Mouse (Mus musculus) spleen, postnatal 10 days (tissue): ENCODE data around the gene Hsfy2.

Experiments
- DNase-seq, 2 experiments: peaks; one replicate each; pipeline ENCODE4 v3.0.0; 2021 to 2022; ENCODE audit warnings: low spot score in 2 of 2

Hsfy2 gene

GRCm38 (mm10) chr1:56637335-56637734 lies at the start of gene Hsfy2:
Gene Hsfy2, minus strand, starts transcription at chr1:56637435.
- no peak for DNase-seq

DNA sequence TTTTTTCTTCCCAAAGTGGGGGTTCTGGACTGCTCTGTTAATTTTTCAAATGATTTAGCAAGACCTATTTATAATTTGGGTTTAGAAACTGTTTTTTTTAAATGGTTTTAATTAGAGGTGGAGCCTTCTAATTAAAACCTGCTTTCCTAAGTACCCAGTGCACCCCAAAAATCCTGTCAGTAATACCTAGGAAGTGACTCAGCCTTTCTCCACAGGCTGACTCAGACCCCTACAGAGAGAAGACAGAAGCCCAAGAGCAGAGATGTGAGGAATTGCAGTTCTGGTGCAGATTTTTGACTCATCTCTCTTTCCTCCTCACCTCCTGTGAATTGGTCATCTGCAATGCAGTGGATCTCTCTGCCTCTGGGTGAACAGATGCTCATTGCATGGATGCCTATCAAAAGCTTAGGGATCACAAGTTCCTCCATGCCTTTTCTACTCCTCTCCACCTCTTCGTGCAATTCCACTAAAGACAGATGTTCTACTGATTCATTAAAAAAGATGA lies 47.9 kb upstream of the Hsfy2 start:
- no peak for DNase-seq

- DNase-seq, result no peak
These were observed 47.3 kb upstream of the Hsfy2 start for GRCm38 (mm10) chr1:56684512-56684911.

DNA sequence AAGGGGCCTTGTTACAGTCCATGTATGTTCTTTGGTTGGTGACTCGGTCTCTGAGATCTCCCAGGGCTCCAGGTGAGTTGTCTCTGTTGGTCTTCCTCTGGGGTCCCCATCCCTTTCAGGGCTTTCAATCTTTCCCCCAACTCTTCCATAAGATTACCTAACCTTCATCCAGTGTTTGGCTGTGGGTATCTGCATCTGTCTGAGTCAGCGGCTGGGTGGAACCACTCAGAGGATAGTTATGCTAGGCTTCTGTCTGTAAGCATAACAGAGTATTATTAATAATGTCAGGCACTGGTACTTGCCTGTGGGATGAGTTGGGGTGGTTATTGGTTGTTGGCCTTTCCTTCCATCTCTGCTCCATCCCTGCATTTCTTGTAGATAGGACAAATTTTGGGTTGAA lies 44.0 kb upstream of the Hsfy2 start:
- no peak for DNase-seq

DNA sequence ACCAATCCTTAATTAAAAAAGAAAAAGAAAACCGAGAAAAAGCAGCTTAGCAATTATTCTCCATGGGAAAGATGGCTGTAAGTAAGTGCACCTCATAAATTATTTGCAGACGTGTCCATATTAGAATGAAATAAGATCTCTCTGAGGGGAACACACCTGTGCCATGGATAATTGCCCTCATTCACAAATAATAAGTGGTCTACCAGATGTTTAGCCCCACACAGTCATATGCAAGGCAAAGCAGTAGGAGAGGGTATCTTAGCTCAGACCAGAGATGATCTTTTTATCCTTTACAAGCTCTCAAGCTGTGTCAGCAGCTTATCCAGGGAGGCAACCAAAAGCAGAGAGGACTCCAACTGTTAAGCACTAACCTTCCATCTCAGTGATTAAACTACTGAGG lies 38.0 kb upstream of the Hsfy2 start:
- no peak for DNase-seq

- DNase-seq, result no peak
These were observed 37.4 kb upstream of the Hsfy2 start for GRCm38 (mm10) chr1:56674601-56675000.

DNA sequence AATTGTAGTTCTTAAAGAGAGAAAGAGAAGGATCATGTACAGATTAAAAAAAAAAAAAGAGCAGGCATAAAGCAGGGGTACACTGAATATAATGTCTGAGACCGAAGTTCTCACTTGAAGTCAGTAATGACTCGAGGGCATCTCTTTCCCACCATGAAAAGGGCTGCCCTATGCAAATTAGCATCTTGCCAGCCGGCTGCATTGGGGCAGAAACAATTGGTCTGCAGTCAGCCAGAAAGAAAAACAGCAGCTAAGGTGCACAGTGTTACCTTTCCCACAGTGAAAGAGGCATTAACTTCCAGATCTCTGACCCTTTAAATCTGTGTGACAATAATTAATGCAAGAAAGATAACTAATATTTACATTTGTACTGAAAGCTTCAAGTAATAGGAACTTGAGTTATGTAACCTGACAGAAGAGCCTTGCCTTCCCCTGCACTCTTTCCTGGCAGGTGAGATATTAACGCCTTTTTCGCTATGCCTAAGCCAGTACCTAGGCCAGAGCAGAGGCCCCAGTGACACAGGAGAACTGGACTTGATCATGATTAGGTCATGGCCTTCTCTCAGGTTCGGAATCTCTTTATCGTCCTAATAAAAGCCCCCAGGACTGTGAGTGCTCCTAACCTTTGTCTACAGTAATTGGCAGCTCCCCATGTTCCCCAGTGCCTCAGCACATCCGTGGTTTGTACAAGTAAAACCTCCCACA lies 34.2 kb upstream of the Hsfy2 start:
- DNase-seq, result no peak

DNA sequence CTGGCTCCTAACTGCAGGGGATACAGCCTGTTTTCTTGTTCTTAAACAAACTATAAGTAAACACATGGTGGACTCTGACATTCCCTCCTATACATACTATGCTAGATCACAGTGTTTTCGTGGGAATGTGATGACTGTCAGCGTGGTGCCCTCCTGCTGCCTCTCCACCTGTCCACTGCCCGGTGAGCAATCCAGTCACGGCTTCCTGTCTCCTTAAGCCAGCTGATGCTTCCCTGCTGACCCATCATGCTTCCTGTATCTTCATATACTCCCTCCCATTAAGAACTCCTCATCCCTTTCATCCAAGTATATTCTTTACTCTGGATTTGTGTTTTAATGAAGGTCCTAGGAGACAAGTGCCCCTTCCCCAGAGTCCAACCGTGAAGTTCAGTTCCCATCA lies 33.3 kb upstream of the Hsfy2 start:
- no peak for DNase-seq

GRCm38 (mm10) chr1:56664606-56665005 lies 27.4 kb upstream of the Hsfy2 start:
- no peak for DNase-seq

DNA sequence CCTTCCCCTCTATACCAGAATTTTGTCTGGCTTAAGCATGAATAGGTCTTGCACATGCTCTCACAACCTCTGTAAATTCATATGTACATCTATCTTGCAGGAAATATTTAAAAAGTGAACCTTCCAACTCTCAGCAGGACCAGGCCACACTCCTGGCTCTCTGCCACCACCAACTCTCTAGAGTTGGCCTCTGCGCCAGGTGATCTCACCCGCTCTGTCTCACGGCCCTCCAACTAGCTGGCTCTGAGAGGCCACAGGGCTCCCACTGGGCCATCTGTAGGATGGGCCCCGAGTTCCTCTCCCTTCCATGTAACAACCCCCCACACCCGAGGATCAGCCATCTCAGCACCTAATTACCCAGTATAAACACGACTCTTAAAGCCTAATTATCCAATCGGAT lies 10.4 kb downstream of the Hsfy2 start:
- DNase-seq, result no peak

DNA sequence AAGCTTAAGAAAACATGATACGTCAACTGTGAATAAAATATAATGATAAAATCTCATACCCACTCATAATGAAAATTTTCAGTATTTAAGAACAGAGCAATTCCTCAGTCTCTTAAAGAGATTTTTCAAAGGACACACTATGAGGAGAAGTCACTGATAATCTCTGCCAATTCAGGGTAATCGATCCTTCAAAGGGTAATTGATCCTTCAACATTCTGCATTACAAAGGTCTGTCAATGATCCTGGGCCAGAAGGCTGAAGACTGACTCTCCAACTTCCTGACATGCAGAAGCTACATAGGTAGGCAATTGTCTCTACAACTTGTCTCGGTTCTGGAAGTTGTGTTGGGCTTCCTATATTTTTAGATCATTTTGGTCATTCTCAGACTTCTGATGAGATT lies 12.9 kb downstream of the Hsfy2 start:
- DNase-seq, result no peak

DNA sequence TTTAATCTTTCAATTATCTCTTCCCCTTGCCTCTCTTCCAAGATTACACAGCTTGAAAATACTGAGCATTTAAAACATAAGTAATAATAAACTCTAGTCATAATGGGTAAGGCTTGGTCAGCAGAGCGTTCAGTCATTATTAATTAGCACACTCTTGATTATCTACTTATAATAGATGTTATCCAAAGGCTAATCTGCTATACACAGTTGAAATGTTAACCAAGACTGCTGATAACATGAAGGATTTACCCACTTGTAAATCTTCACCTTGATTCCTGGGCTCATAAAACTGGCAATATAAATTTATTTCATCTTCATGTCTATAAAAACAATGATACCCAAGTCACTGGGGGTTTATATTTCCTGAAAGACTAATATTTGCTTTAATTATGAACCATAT lies 24.9 kb downstream of the Hsfy2 start:
- DNase-seq, result no peak
